Mouse (Mus musculus) inflammation-experienced regulatory T-cells, adult 16 weeks (primary cell): ENCODE data around the gene Mblac1. TPM values are rescaled to one million over a fixed set of nuclear protein-coding genes. Genes with fewer than 3 reads are reported as not detected.

Experiments used
- polyA plus RNA-seq: library from polyadenylated mRNA; unstranded; fragments of 100-300 nt; shearing (Covaris generic); gene quantifications from one replicate; pipeline ENCODE4 v1.2.1, GENCODE M21; 2017

Gene Mblac1
- polyA plus RNA-seq, result 0.74 TPM

DNA sequence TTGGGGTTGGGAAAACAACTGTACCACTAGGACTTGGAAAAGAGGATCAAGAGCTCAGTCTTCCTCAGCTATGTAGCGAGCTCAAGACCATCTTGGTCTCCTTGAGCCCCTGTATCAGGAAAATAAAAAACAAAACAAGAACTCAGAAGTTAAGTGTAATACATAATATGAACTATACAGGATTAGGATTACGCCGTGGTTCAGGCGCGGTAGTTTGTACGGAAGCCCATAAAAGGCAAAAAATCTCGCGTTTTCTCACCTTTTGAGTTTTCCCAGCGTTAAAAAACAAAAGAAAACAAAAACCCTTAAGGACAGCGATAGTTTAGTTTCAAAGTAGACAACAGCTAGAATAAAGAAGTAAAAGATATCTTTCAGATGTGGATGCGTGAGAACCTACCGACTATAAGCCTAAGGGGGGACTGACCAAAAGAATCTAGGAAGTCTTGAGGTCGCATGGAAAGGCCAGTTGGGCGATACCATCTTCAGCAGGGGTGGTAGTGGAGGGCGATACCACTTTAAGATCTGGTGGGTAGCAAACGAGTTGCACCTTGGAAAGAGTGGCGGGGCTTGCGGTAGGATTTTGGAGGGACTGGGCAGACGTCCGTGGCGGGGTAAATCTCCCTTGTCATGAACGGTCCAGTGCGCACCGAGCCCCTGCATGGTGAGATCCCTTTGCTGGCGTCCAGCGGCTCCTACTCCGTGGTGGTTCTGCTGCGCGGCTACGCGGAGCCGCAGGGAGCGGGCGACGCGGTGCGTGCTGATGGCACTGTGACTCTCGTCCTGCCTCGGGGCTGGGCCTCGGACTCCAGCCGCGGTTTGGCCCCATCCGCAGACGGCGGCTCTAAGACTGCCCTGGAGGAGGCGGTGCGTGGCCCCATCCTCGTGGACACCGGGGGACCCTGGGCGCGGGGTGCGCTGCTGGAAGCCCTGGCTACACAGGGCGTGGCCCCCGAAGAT lies at the start of gene Mblac1:
Gene Mblac1 (plus strand): TSS at position 544 of the 957 bp plus-strand sequence.

DNA sequence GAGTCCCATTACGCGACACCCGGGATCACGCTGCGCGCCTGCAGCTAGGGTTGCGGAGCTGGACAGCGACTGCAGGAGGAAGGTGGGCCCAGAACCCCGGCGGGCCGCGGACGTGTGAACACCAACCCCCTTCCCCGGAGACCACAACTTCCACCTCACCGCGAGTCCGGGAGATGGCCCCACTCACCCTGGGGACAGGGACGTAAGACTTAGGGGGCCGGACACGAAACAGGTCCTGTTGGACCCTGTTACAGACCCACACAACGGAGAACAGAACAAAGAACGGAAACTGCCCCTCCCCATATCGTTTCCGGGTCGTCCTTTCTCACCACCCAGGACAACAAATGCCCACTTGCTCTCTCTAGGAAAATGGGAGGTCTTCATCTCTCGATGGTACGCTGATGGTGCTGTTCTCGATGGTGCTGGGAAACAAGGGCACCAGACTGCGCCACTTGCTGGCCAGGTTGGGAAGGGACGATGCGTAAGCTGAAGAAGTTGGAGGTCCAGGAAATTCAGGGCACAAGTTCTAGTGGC lies 38.6 kb upstream of the Mblac1 start, which contains the start of gene Zfp113:
Gene Zfp113 (minus strand): TSS at position 302 of the 534 bp plus-strand sequence.

DNA sequence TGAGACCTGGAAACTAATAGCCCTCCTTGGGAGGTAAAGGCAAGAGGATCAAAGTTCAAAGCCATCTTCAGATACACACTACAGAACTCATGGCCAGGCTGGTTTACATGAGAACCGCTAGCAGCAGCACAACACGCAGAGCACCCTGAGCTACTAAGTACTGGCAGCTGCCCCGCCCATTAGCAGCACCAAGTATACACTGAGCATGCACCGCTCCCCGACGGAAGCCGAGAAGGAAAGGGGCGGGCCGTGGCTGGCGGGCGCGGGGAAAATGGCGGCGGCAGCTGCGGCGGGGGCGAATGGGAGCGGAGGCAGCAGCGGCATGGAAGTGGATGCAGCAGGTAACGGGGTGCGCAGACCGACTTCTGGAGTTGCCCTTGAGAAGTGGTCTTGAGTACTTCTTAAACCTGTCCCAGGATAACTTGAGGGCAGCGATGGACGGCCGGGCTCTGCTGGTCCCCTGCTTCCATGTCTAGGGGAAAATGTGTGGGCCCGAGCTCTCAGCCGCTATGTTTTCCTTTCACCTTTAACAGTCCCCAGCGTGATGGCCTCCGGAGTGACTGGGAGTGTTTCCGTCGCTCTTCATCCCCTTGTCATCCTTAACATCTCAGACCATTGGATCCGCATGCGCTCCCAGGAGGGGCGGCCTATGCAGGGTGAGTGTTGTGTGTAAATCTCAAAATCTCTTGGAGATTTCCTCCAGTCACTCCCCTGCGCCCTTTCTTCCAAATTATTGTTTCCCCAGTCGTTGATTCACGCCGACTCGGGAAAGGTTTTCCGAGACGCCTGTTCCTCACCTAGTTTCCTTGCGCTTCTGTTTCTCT lies 33.1 kb upstream of the Mblac1 start, which contains the start of gene Cops6:
Gene Cops6 (plus strand): TSS at position 230 of the 824 bp plus-strand sequence.

DNA sequence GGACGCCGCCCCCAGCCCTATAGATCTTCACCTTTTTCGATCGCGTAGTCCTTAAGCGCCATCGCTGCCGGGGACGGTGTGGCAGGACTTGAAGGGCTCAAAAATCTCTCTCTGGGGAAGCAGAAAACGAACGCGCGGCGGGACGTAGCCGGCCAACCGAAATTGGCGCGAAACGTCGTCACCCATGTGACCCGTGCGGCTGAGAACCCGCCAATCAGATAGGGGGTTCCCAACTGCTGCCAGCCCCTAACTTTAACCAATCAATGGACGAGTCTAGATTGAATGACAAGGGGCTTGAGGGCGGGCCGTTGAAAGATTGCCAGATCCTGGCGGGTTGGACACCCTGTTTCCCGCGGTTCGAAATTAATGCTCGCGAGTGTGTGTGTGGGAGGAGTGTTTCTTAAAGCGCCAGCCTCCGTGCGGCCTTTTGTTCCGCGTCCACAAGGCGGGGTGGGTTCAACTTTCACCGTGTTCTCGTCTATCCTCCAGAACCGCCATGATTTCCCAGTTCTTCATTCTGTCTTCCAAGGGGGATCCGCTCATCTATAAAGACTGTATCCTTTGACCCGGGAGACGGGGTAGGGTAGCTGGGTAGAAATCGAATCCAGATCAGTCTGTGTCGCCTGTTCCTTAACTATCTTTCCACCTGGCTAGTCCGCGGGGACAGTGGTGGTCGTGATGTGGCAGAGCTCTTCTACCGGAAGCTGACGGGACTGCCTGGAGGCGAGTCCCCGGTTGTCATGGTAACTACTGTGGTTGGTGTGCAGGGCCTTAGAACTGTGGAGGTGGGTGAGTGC lies 22.2 kb upstream of the Mblac1 start, which contains the start of the genes Ap4m1 and Mcm7:
Gene Ap4m1 (plus strand): TSS at position 308 of the 797 bp plus-strand sequence.
Gene Mcm7 (minus strand): TSS at position 728 of the 797 bp plus-strand sequence.

DNA sequence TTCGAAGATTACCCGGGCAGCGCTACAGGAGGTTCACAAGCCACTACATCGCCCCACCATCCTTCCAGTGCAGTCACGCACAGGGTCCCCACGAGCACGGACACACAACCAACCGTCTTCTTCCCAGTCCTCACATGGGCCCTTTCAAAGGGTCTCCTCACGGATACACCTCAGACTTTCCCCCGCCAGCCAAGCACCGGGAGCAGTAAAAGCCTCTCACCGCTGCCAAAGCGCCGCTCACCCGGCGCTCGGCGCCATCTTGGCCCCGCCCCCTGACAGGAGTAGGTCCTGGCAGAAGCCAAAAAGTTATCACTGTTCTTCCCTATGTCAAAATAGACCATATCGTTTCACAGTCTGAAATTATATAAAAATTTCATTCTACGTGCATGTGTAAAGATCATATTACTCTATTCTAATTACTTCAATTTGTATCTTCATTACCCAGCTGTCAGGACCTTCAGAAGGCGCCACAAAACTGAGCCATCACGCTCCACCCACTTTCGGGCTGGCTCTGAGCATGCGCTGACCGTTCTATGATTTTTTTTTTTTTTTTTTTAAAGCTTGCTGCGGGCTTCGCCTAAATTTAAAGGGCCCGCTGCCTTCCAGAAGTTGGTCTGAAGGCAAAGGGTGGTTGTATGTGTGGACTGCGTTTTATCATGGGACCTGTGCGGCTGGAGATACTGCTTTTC lies 7.0 kb upstream of the Mblac1 start, which contains the start of the genes Taf6 and Cnpy4:
Gene Taf6 (minus strand): TSS at position 502 of the 689 bp plus-strand sequence.
Gene Cnpy4 (plus strand): TSS at position 536 of the 689 bp plus-strand sequence.

DNA sequence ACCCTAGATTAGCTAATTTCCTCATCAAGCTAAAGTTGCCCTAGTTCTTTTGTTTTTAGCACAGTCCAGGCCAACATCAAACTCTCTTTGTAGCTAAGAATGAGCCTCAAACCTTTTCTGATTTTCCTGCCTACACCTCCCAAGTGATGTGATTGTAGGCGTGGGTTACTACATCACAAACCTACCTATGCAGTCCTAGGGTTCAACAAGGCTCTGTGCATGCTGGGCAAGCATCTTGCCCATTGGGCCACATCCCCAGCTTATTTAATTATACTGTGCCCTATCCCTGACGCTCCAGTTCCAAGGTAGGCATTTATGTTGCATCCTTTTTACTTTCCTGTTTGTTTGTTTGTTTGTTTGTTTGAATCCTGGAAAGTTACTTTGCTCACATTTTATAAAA lies 31.6 kb downstream of the Mblac1 start, which contains the start of gene Nxpe5:
Gene Nxpe5 (plus strand): TSS at position 199 of the 400 bp plus-strand sequence.

Other genes starting within 250 kb of the Mblac1 start
- gene Gjc3, start 231.2 kb upstream of the Mblac1 start, polyA plus RNA-seq, result not detected
- not detected for gene Azgp1, start 212.8 kb upstream of the Mblac1 start, polyA plus RNA-seq
- gene Smok3a, start 173.1 kb upstream of the Mblac1 start, polyA plus RNA-seq, result not detected
- not detected for gene Smok3b, start 172.9 kb upstream of the Mblac1 start, polyA plus RNA-seq
- not detected for gene Smok3c, start 141.1 kb upstream of the Mblac1 start, polyA plus RNA-seq
- gene Zkscan1, start 109.2 kb upstream of the Mblac1 start, polyA plus RNA-seq, result 24.9 TPM
- 29.4 TPM for gene Zscan21, start 77.4 kb upstream of the Mblac1 start, polyA plus RNA-seq
- gene Zfp113, start 38.6 kb upstream of the Mblac1 start, polyA plus RNA-seq, result 21.6 TPM
- gene Cops6, start 33.2 kb upstream of the Mblac1 start, polyA plus RNA-seq, result 229 TPM
- gene Ap4m1, start 22.3 kb upstream of the Mblac1 start, polyA plus RNA-seq, result 12.5 TPM
- gene Mcm7, start 21.9 kb upstream of the Mblac1 start, polyA plus RNA-seq, result 98.7 TPM
- gene Taf6, start 6.9 kb upstream of the Mblac1 start, polyA plus RNA-seq, result 66.2 TPM
- gene Cnpy4, start 6.8 kb upstream of the Mblac1 start, polyA plus RNA-seq, result 19.3 TPM
- gene Nxpe5, start 31.6 kb downstream of the Mblac1 start, polyA plus RNA-seq, result not detected
- gene Lamtor4, start 61.2 kb downstream of the Mblac1 start, polyA plus RNA-seq, result 117 TPM
- gene BC037034, start 69.7 kb downstream of the Mblac1 start, polyA plus RNA-seq, result 13.3 TPM
- 1.1 TPM for gene Gal3st4, start 78.5 kb downstream of the Mblac1 start, polyA plus RNA-seq
- not detected for gene Gm43720, start 85.6 kb downstream of the Mblac1 start, polyA plus RNA-seq
- 3.1 TPM for gene Gpc2, start 85.7 kb downstream of the Mblac1 start, polyA plus RNA-seq
- gene Stag3, start 85.9 kb downstream of the Mblac1 start, polyA plus RNA-seq, result 0.74 TPM
- gene Pvrig, start 147.6 kb downstream of the Mblac1 start, polyA plus RNA-seq, result 24.7 TPM
- 29.9 TPM for gene Zfp157, start 247.2 kb downstream of the Mblac1 start, polyA plus RNA-seq